Mouse (Mus musculus) lung, postnatal 0 days (tissue): ENCODE data around the gene 4933430I17Rik. TPM values are rescaled to one million over a fixed set of nuclear protein-coding genes. Genes with fewer than 3 reads are reported as not detected.

ENCODE experiments used
- ATAC-seq: fragments of 200-750 bp; cut with Nextera tagmentation; 2 replicates; pipeline ENCODE4 v1.8.0; 2017; ENCODE audit warnings: moderate library complexity
- DNase-seq: peaks from one replicate; pipeline ENCODE4 v3.0.0-alpha.2; 2016; ENCODE audit warnings: low spot score
- H3K27ac ChIP-seq: fragments of 300-500 bp; sonication (generic); 2 replicates; pipeline ENCODE4 v1.5.1; 2014; ENCODE audit warnings: antibody characterized with exemption, mild to moderate bottlenecking, low read length, mixed read lengths
- H3K27me3 ChIP-seq: fragments of 300-500 bp; sonication (generic); replicated peaks from 2 replicates; pipeline ENCODE4 v1.6.1; 2014; ENCODE audit warnings: low read length, mixed read lengths; ENCODE audit not compliant: insufficient read depth
- H3K36me3 ChIP-seq: fragments of 300-500 bp; sonication (generic); 2 replicates; pipeline ENCODE4 v1.6.1; 2014; ENCODE audit warnings: low read length, mixed read lengths; ENCODE audit not compliant: insufficient read depth
- H3K4me1 ChIP-seq: fragments of 300-500 bp; sonication (generic); 2 replicates; pipeline ENCODE4 v1.6.1; 2014; ENCODE audit warnings: antibody characterized with exemption, low read depth, low read length, mixed read lengths; ENCODE audit not compliant: insufficient read depth
- H3K4me2 ChIP-seq: fragments of 300-500 bp; sonication (generic); replicated peaks from 2 replicates; pipeline ENCODE4 v1.6.1; 2014; ENCODE audit warnings: low read depth, mild to moderate bottlenecking, low read length, moderate library complexity, mixed read lengths
- H3K4me3 ChIP-seq: fragments of 300-500 bp; sonication (generic); 2 replicates; pipeline ENCODE4 v1.5.1; 2014; ENCODE audit warnings: low read depth, low read length
- H3K9ac ChIP-seq: fragments of 300-500 bp; sonication (generic); replicated peaks from 2 replicates; pipeline ENCODE4 v1.6.1; 2014; ENCODE audit warnings: low read depth, mild to moderate bottlenecking
- H3K9me3 ChIP-seq: fragments of 300-500 bp; sonication (generic); 2 replicates; pipeline ENCODE4 v1.6.1; 2016; ENCODE audit warnings: low read length, mixed read lengths
- CTCF ChIP-seq: IDR thresholded peaks from 2 replicates; pipeline ENCODE4 v1.5.1; 2016; ENCODE audit warnings: antibody characterized with exemption, mild to moderate bottlenecking
- EP300 ChIP-seq: IDR thresholded peaks from 2 replicates; pipeline ENCODE4 v1.6.1; 2016; ENCODE audit warnings: antibody characterized with exemption, mild to moderate bottlenecking, control low read depth
- WGBS: fragments of 180-500 bp; shearing (Covaris S2); extraction: QIAGEN DNeasy Blood & Tissue Kit; methylation state at CpG from one replicate; pipeline ENCODE4 v1.1.7; 2014; 5-methylcytosine and 5-hydroxymethylcytosine counted together
- polyA plus RNA-seq: library from polyadenylated mRNA; unstranded; fragments of >200 nt; fragmentation: Nextera tagmentation; extraction: Ambion mirVana; gene quantifications from 2 replicates; pipeline ENCODE4 v1.2.1, GENCODE M21; 2015

4933430I17Rik gene
- polyA plus RNA-seq, 1 experiment from 2014 or later, result 0.21 TPM

GRCm38 (mm10) chr4:62517046-62517445 lies 8.1 kb upstream of the 4933430I17Rik start:
- H3K4me2 ChIP-seq, result peak overlapping the region; percentile 27; the same call in 1 of the 2 replicates
- ATAC-seq (peak; percentile 43), DNase-seq (peak; percentile 83)
- 55% methylated on average over 8 of the region's 8 CpGs for WGBS
- H3K27ac ChIP-seq, result peak overlapping the region; percentile 89
- no peaks in the 10 kb centered on the region for H3K9me3 ChIP-seq
- H3K36me3 ChIP-seq, result peaks cover 13% of the 10 kb centered on the region; the same call in 1 of the 2 replicates
- no peak overlapping the region for H3K9ac ChIP-seq
- peaks cover 22% of the 10 kb centered on the region for H3K4me1 ChIP-seq
- TF ChIP-seq EP300 (peak; percentile 65; the same call in 1 of the 2 replicates), CTCF (no peak)
- H3K27me3 ChIP-seq, result no peaks in the 10 kb centered on the region
- H3K4me3 ChIP-seq, result no peak overlapping the region

DNA sequence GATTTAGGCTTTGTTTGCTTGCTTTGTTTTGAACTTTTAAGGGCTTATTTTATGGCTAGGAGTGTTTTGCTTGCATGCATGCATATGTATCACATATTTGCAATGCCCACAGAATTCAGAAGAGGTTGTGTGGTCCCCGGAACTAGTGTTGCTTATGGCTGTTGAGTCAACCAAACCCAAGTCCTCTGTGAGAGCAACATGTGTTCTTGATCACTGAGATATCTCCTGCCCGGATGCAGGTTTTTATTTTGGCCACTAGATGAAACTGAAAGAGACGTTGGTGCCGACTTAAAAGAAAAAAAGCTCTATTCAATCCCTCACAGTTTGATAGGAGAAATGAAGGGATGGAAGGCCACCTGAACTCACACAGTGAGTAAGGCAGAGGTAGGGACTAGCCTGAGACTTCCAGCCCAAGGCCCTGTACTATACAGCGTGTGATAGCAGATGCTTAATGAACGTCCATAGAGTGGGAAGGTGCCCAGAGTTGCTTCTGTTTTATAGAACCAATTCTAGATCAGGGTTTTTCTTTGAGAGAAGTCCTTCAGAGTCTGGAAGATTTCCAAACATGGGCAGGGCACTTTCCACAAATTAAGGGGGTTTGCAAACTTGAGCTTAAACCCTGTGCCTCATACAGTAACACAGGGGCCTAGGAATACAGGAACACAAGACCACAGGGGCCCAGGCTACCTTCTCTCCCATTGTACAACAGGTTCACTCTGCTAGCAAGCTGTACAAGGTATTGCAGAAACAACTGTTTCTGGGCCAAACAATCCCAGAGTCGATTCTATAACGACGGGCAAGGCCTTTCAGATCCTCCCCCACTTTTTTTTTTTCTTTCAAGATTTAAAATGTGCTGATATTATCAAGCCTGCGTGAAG lies 7.4 kb upstream of the 4933430I17Rik start:
- no peak for ATAC-seq
- TF ChIP-seq CTCF, result no peak
- TF ChIP-seq EP300, result no peak
- Histone ChIP-seq H3K27me3 (no peaks in the 10 kb centered on the region), H3K27ac (peak overlapping the region; percentile 89), H3K4me3 (0 out of 2 replicates have a peak overlapping the region, but pooled peaks have one; percentile 78), H3K9me3 (no peaks in the 10 kb centered on the region), H3K4me1 (peaks cover 22% of the 10 kb centered on the region), H3K4me2 (peak overlapping the region; percentile 66), H3K9ac (no peak overlapping the region; the same call in 1 of the 2 replicates), H3K36me3 (peaks cover 10% of the 10 kb centered on the region; the same call in 1 of the 2 replicates)
- WGBS, result 47% methylated on average over 10 of the region's 10 CpGs
- DNase-seq, result no peak

- Histone ChIP-seq H3K4me1 (peaks cover 22% of the 10 kb centered on the region), H3K27me3 (no peaks in the 10 kb centered on the region), H3K27ac (peak overlapping the region; percentile 89), H3K4me2 (peak overlapping the region; percentile 66), H3K9me3 (no peaks in the 10 kb centered on the region), H3K36me3 (0 out of 2 replicates have a peak, but pooled peaks cover 2% of the 10 kb centered on the region), H3K9ac (peak overlapping the region; percentile 62; the same call in 1 of the 2 replicates), H3K4me3 (peak overlapping the region; percentile 78)
- TF ChIP-seq EP300 (no peak), CTCF (no peak)
- 29% methylated on average over 13 of the region's 13 CpGs for WGBS
- ATAC-seq, result peak; percentile 40
- peak; percentile 61 for DNase-seq
These were observed 6.6 kb upstream of the 4933430I17Rik start for GRCm38 (mm10) chr4:62518416-62519121.

- Histone ChIP-seq H3K4me2 (peak overlapping the region; percentile 66), H3K36me3 (no peaks in the 10 kb centered on the region), H3K9me3 (no peaks in the 10 kb centered on the region), H3K9ac (peak overlapping the region; percentile 62), H3K27me3 (no peaks in the 10 kb centered on the region), H3K4me1 (peaks cover 24% of the 10 kb centered on the region), H3K27ac (peak overlapping the region; percentile 89), H3K4me3 (peak overlapping the region; percentile 78)
- ATAC-seq (peak; percentile 34), DNase-seq (no peak)
- TF ChIP-seq EP300 (no peak), CTCF (no peak)
- 2% methylated on average over 23 of the region's 26 CpGs for WGBS
These were observed 5.9 kb upstream of the 4933430I17Rik start for GRCm38 (mm10) chr4:62519122-62519848.

GRCm38 (mm10) chr4:62519849-62520233 lies 5.3 kb upstream of the 4933430I17Rik start, which contains the start of gene Alad:
Gene Alad, minus strand, starts transcription at chr4:62519918.
- Histone ChIP-seq H3K4me1 (peaks cover 27% of the 10 kb centered on the region), H3K9ac (peak within 1 kb of the TSS; percentile 62), H3K27ac (peak within 1 kb of the TSS; percentile 89), H3K9me3 (no peaks in the 10 kb centered on the region), H3K36me3 (no peaks in the 10 kb centered on the region), H3K27me3 (no peaks in the 10 kb centered on the region), H3K4me3 (peak within 1 kb of the TSS; percentile 78), H3K4me2 (peak within 1 kb of the TSS; percentile 66)
- DNase-seq, result peak; percentile 95
- peak; percentile 84 for ATAC-seq
- TF ChIP-seq EP300, result no peak
- no peak; the same call in 1 of the 2 replicates for TF ChIP-seq CTCF
- WGBS, result 0% methylated on average over 35 of the region's 37 CpGs
